Comparison of ENCODE assay signal across 20 mouse cellular contexts in genomic region chr4:87075761-87076160, GRCm38 (mm10).
"Had no signal": no experiment of that assay in that cellular context is flagged by ENCODE, and none has a peak within 500 bp of the region (broad histone marks: within the 10 kb centered on the region; RNA-seq: fewer than 3 reads in every experiment).

No protein-coding gene starts in this region.

- H3K4me1 ChIP-seq: lung, embryonic 15.5 days; megakaryocyte, embryonic 14.5 days; midbrain, embryonic 13.5 days; midbrain, embryonic 15.5 days; neural tube, embryonic 12.5 days had no signal

- H3K4me2 ChIP-seq: lung, embryonic 15.5 days; midbrain, embryonic 11.5 days; midbrain, embryonic 13.5 days; midbrain, embryonic 15.5 days; neural tube, embryonic 12.5 days had no signal

- H3K27me3 ChIP-seq: lung, embryonic 15.5 days; megakaryocyte, embryonic 14.5 days; midbrain, embryonic 13.5 days; midbrain, embryonic 15.5 days; neural tube, embryonic 12.5 days had no signal

- H3K9me3 ChIP-seq: lung, embryonic 15.5 days; midbrain, embryonic 13.5 days; midbrain, embryonic 15.5 days; neural tube, embryonic 12.5 days had no signal

- ATAC-seq: liver, postnatal 0 days; lung, postnatal 0 days; midbrain, embryonic 13.5 days; midbrain, embryonic 15.5 days had no signal

- DNase-seq: liver, postnatal 0 days; lung, adult 2 months; lung, postnatal 14 days; lung, postnatal 36 days; retina, postnatal 1 day; right cerebral cortex, adult 18-20 months; right cerebral cortex, postnatal 25 days; right cerebral cortex, postnatal 4 days; spleen, adult 18-20 months; thymus, adult 18-20 months; thymus, postnatal 14 days; thymus, postnatal 36 days had no signal

- H3K36me3 ChIP-seq: lung, embryonic 15.5 days; midbrain, embryonic 13.5 days; midbrain, embryonic 15.5 days; neural tube, embryonic 12.5 days had no signal

- H3K9ac ChIP-seq: liver, postnatal 0 days; lung, embryonic 15.5 days; midbrain, embryonic 13.5 days; midbrain, embryonic 15.5 days; neural tube, embryonic 12.5 days had no signal

- H3K4me3 ChIP-seq: lung, embryonic 15.5 days; megakaryocyte, embryonic 14.5 days; midbrain, embryonic 13.5 days; midbrain, embryonic 15.5 days; neural tube, embryonic 12.5 days had no signal

- H3K27ac ChIP-seq: lung, embryonic 15.5 days; macrophage; midbrain, embryonic 13.5 days; midbrain, embryonic 15.5 days; neural tube, embryonic 12.5 days had no signal
